Mouse (Mus musculus) forebrain, embryonic 15.5 days (tissue): ENCODE results near the gene Fyn. TPM values are rescaled to one million over a fixed set of nuclear protein-coding genes. Genes with fewer than 3 reads are reported as not detected.

Experiments used
- ATAC-seq: fragments of 200-750 bp; cut with Nextera tagmentation; replicated peaks from 2 replicates; pipeline ENCODE4 v1.8.0; 2017; ENCODE audit warnings: mild to moderate bottlenecking, moderate TSS enrichment, moderate library complexity
- H3K27ac ChIP-seq: fragments of 300-500 bp; sonication (generic); replicated peaks from 2 replicates; pipeline ENCODE4 v1.5.1; 2015; ENCODE audit warnings: mild to moderate bottlenecking, inconsistent platforms
- H3K27me3 ChIP-seq: fragments of 300-500 bp; sonication (generic); 2 replicates; pipeline ENCODE4 v1.6.1; 2015; ENCODE audit warnings: inconsistent platforms
- H3K36me3 ChIP-seq: fragments of 300-500 bp; sonication (generic); 2 replicates; pipeline ENCODE4 v1.6.1; 2015; ENCODE audit warnings: mild to moderate bottlenecking, inconsistent platforms
- H3K4me1 ChIP-seq: fragments of 300-500 bp; sonication (generic); 2 replicates; pipeline ENCODE4 v1.6.1; 2015; ENCODE audit warnings: inconsistent platforms
- H3K4me2 ChIP-seq: fragments of 300-500 bp; sonication (generic); replicated peaks from 2 replicates; pipeline ENCODE4 v1.6.1; 2015; ENCODE audit warnings: mild to moderate bottlenecking, inconsistent platforms
- H3K4me3 ChIP-seq: fragments of 300-500 bp; sonication (generic); 2 replicates; pipeline ENCODE4 v1.5.1; 2015; ENCODE audit warnings: mild to moderate bottlenecking, inconsistent platforms
- H3K9ac ChIP-seq: fragments of 300-500 bp; sonication (generic); replicated peaks from 2 replicates; pipeline ENCODE4 v1.6.1; 2015; ENCODE audit warnings: mild to moderate bottlenecking, inconsistent platforms
- H3K9me3 ChIP-seq: fragments of 300-500 bp; sonication (generic); 2 replicates; pipeline ENCODE4 v1.6.1; 2016; ENCODE audit warnings: inconsistent platforms
- WGBS: fragments of 180-500 bp; shearing (Covaris S2); methylation state at CpG from one replicate; pipeline ENCODE4 v1.1.7; 2015; ENCODE audit warnings: mixed read lengths; 5-methylcytosine and 5-hydroxymethylcytosine counted together
- polyA plus RNA-seq: library from polyadenylated mRNA; unstranded; fragments of >200 nt; fragmentation: Nextera tagmentation; extraction: Ambion mirVana; gene quantifications from 2 replicates; pipeline ENCODE4 v1.2.1, GENCODE M21; 2015

Fyn gene
- polyA plus RNA-seq, 1 experiment from 2014 or later: 79.3 TPM

DNA sequence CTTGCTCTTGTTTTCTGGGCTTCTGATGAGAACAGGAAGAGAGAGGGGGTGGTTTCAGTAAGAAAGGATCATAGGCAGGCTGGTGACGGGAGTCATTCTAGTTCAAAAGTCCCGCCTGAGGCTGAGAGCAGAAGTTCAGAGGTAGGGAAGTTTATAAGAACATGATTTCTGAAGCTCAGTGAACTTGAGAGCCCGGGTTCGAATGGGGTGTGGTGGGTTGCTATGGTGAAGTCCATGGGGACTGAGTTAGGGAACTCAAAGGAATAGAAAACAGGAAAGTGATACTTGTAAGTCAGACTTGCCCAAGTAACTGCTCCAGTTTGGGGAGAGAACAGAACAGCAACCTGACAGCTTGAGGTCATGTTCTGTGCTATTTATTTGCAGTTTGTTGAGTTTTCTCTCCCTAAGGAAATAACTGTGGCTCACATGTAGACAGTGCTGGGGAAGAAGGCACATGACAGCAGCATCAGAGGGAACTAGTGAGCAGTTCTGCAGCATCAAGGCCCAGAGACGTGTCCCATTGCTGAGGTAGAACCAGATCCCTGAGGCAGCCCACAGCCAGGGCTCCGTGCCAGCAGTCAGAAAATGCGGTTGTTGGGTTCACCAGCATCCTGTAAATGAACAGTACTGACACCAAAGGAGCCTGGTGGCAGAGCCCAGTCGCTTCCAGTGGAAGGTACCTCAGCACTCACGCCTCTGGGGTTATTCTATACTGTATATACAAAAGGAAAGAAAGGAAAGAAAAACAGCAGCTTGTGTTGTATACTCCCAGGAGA, 52.4 kb downstream of the Fyn start:
- no peak overlapping the region for H3K9ac ChIP-seq
- peaks cover 48% of the 10 kb centered on the region for H3K4me1 ChIP-seq
- H3K27ac ChIP-seq: peak overlapping the region; percentile 32; the same call in 1 of the 2 replicates
- H3K9me3 ChIP-seq: no peaks in the 10 kb centered on the region
- no peaks in the 10 kb centered on the region for H3K27me3 ChIP-seq
- no peak; the same call in 1 of the 2 replicates for ATAC-seq
- 0 out of 2 replicates have a peak, but pooled peaks cover 4% of the 10 kb centered on the region for H3K36me3 ChIP-seq
- no peak overlapping the region for H3K4me2 ChIP-seq
- 56% methylated on average over 9 of the region's 9 CpGs for WGBS
- no peak overlapping the region for H3K4me3 ChIP-seq

DNA sequence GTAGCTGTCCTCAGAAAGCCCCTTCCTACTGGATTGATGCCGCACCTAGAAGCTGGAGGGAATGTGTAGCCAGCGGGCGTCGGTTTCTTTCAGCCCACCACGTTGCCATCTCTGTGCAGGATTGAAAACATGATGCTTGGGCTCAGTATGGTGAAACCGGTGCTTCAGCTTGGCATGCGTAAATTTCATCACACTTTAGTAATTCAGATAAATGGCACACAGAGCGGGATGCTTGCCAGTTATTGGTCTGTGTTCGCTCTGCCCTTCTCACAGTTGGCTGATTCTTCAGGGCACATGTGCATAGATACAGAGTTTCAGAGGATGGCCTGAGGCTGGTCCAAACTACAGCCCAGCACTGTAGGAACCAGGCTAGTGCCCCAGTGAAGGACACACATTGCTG, 53.1 kb downstream of the Fyn start:
- Histone ChIP-seq H3K4me2 (no peak overlapping the region), H3K9ac (no peak overlapping the region), H3K4me3 (no peak overlapping the region), H3K27me3 (no peaks in the 10 kb centered on the region), H3K27ac (peak overlapping the region; percentile 12), H3K4me1 (peaks cover 48% of the 10 kb centered on the region), H3K36me3 (0 out of 2 replicates have a peak, but pooled peaks cover 4% of the 10 kb centered on the region), H3K9me3 (no peaks in the 10 kb centered on the region)
- WGBS: 56% methylated on average over 9 of the region's 9 CpGs
- ATAC-seq: no peak

DNA sequence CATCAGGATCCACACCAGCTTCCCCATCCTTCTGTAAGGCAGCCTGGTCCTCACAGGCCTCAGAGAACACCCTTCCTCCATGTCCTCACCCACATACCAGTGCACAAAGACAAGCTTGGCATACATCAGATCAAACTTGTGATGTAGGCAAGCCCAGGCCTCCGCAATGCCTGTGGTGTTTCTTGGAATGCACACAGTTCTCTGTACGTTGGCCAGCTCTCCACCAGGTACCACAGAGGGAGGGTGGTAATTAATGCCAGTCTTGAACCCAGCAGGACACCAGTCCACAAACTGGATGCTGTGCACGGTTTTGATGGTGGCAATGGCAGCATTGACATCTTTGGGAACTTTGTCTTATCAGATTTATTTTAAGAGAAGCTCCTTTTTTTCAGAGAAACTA, 56.0 kb downstream of the Fyn start:
- 82% methylated on average over 3 of the region's 3 CpGs for WGBS
- H3K27me3 ChIP-seq: no peaks in the 10 kb centered on the region
- no peak for ATAC-seq
- no peak overlapping the region for H3K9ac ChIP-seq
- H3K4me2 ChIP-seq: no peak overlapping the region
- no peak overlapping the region for H3K4me3 ChIP-seq
- no peak overlapping the region for H3K27ac ChIP-seq
- H3K9me3 ChIP-seq: no peaks in the 10 kb centered on the region
- H3K36me3 ChIP-seq: 0 out of 2 replicates have a peak, but pooled peaks cover 4% of the 10 kb centered on the region
- peaks cover 45% of the 10 kb centered on the region for H3K4me1 ChIP-seq

DNA sequence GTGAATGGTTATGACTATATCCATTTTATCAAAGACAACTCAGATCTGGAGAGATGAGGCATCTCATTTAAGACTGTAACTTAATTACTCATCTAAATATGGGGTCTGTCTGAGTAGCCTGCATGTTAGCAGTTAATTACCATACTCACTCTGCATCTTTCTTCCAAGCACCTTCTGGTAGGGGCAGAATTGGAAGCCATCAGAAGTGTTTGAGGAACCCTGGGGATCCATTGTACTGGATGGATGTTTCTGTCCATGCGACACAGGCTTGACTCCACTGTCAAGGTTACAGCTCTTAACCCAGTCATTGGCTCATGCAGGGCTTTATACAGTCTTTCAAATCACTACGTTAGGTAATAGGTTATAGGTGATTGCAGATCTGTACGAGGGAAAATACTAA, 57.4 kb downstream of the Fyn start:
- no peak overlapping the region for H3K4me2 ChIP-seq
- H3K4me1 ChIP-seq: peaks cover 42% of the 10 kb centered on the region
- no peak for ATAC-seq
- H3K4me3 ChIP-seq: no peak overlapping the region
- 0 out of 2 replicates have a peak overlapping the region, but pooled peaks have one; percentile 59 for H3K27ac ChIP-seq
- 84% methylated on average over 3 of the region's 3 CpGs for WGBS
- no peaks in the 10 kb centered on the region for H3K27me3 ChIP-seq
- H3K9ac ChIP-seq: no peak overlapping the region
- H3K36me3 ChIP-seq: 0 out of 2 replicates have a peak, but pooled peaks cover 4% of the 10 kb centered on the region
- H3K9me3 ChIP-seq: no peaks in the 10 kb centered on the region

DNA sequence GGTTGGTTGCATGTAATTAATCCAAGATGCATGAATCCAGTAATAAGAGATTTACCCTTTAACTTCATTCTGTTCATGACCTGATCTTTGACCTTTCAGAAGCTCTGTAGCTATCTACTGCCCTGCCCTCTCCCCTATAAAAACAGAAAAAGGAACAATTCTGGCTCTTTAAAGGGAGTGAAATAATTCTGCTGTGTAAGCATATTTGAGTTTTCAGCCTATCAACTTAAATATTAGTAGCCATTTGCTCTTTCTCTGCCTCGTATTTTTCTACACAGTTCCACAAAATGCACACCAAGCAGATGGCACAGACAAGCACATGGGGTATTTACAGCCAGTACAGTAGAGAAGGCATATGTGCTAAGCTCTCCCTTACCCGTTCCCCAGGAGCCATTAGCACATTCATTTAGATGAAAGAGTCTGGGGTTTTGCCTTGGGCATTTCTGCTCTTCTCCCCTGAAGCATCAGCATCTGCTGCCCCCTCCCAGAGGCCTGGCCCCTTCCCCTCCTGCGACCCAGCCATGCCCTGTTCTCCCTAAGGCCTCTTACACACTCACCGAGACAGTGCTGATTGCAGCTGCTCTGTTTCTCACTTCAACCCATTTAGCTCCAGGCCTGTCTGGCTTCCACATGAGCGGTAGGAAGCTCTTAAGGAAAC, 58.3 kb downstream of the Fyn start:
- ATAC-seq: peak; percentile 86
- Histone ChIP-seq H3K27me3 (no peaks in the 10 kb centered on the region), H3K9me3 (no peaks in the 10 kb centered on the region), H3K9ac (no peak overlapping the region), H3K4me3 (no peak overlapping the region), H3K27ac (peak overlapping the region; percentile 59), H3K4me2 (no peak overlapping the region), H3K4me1 (peaks cover 33% of the 10 kb centered on the region), H3K36me3 (0 out of 2 replicates have a peak, but pooled peaks cover 4% of the 10 kb centered on the region)
- 32% methylated on average over 5 of the region's 5 CpGs for WGBS

DNA sequence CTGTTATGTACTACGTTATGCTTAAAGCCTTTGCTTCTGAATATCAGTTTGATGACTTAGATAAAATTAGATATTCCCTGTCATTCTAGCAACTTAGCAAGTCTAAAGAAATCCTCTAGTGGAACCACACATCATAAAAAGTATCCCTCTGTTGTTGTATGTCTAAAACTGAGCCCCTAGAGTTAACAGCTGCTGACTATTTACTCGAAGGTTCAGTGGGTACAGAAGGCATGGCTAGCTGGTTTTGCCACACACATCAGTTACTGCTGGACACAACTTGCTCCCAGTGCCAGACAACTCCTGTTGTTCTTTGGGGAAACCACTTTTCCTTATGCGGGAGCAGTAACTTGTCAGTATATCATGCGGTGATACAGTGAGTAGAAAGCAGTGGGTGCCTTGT, 61.0 kb downstream of the Fyn start:
- Histone ChIP-seq H3K27ac (no peak overlapping the region), H3K4me3 (no peak overlapping the region), H3K4me2 (no peak overlapping the region), H3K27me3 (no peaks in the 10 kb centered on the region), H3K9me3 (no peaks in the 10 kb centered on the region), H3K4me1 (peaks cover 38% of the 10 kb centered on the region), H3K36me3 (0 out of 2 replicates have a peak, but pooled peaks cover 4% of the 10 kb centered on the region), H3K9ac (no peak overlapping the region)
- no peak for ATAC-seq
- 85% methylated on average over 4 of the region's 4 CpGs for WGBS

DNA sequence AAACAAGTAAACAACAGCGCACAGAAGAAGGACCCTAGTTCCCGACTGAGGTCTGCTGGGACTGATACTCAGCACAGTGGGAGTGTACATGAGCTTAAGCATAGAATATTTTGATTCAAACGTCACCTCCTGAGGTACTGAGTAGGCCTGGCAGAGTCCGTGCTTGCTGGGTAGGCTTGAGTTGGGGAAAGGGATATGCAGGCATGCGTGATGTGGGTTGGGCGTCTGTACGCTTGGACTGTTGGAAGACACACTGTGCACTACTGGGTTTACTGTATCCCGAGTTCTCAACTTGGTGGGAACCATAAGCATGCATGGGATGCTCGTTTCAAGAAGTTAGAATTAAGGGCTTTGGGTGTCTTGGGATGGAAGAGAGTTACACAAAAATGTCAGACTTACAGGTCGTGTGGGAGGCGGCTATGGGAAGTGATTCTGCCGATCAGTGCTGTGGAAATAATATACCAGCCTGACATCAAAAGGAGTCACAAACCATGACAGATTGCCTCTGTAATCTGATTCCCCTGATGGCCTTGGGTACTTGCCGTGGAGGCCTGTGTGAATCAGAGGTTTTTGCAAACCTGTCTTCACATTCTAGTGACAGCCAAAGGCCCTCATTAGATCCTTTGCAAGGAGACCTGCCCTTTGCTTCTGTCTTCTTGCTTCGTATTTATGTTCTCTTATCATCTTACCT, 61.6 kb downstream of the Fyn start:
- Histone ChIP-seq H3K4me3 (no peak overlapping the region), H3K36me3 (0 out of 2 replicates have a peak, but pooled peaks cover 4% of the 10 kb centered on the region), H3K9me3 (no peaks in the 10 kb centered on the region), H3K4me2 (no peak overlapping the region), H3K4me1 (peaks cover 44% of the 10 kb centered on the region), H3K27ac (no peak overlapping the region), H3K9ac (no peak overlapping the region), H3K27me3 (no peaks in the 10 kb centered on the region)
- ATAC-seq: no peak
- WGBS: 69% methylated on average over 14 of the region's 14 CpGs

DNA sequence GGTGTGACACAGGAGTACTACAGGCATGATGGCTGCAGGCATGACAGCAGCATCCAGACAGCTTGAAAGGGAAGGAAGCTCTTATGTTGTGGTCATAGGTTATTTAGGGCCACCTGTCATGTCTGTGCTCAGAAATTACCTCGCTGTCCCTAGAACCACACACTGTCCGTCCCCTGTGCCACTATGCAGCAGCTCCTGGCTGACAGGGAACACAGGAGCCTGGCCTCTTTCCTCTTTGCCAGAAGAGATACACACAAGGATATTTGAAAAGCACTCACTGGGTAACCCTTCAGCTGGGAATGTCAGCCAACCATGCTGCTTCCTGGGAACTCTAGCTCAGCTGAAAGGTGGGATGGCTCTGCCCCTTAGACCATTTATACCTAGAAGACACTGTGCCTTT, 62.6 kb downstream of the Fyn start:
- no peak overlapping the region for H3K27ac ChIP-seq
- no peaks in the 10 kb centered on the region for H3K9me3 ChIP-seq
- no peak for ATAC-seq
- 81% methylated on average over 2 of the region's 2 CpGs for WGBS
- no peak overlapping the region for H3K4me3 ChIP-seq
- H3K4me2 ChIP-seq: no peak overlapping the region
- no peaks in the 10 kb centered on the region for H3K27me3 ChIP-seq
- H3K4me1 ChIP-seq: peaks cover 42% of the 10 kb centered on the region
- H3K36me3 ChIP-seq: no peaks in the 10 kb centered on the region
- H3K9ac ChIP-seq: no peak overlapping the region

DNA sequence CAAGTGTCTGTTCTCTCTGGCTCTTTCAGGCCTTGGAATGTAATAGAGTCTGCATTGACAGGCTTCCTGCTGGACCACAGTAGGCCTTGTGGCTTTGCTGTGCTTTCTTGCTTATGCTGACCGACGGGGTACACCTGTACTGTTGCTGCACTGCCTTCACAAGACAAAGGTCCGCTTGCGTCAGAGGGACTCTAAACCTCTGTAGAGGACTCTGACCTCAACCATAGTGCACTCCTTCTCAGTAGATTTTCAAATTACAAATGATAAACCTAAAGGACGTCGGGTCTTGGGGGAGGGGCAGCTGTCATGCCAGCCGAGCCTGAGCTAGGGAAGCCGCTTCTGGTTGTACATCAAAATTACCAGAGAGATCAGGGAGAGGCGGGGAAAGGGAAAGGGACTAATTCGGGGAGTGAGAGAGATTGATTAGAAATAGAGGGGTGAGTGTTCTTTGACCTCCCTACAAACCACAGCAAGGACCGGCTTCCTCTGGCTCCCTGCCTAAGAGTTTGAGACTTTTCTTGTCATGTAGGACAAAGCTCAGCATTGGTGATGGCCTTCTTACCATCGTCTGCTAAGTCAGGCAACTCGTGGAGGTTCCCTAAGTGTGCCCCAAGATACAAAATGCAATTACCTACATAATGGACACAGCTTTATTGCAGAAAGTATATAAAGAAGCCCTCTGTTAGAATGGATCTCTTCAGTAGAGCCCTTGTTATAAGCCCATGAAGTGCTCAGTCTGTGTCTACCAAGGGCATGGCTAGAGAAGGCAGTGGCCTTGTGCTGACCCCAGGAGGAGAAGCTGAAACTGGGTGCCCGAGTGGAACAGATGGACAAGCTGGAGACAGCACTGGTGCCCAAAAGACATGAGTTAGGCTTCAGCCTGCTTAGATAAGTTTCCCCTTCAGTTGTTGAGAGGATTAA, 64.3 kb downstream of the Fyn start:
- no peak overlapping the region for H3K27ac ChIP-seq

DNA sequence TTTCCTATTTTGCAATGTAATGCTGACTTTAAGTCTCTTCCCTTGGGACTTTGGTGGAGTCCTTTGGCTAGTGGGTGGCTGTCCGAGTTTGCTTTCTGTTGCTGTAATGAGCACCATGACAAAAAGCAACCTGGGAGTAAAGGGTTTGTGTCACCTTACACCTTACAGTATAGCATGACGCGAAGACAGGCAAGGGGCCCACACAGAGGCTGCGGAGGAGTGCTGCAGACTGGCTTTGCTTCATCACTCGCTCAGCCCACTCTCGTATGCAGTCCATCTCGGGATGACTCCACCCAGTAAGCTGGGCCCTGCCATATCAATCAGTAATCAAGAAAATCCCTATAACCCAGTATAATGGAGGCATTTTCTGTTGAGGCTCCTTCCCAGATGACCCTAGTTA, 65.2 kb downstream of the Fyn start:
- Histone ChIP-seq H3K4me3 (no peak overlapping the region), H3K4me1 (peaks cover 36% of the 10 kb centered on the region), H3K4me2 (no peak overlapping the region), H3K36me3 (no peaks in the 10 kb centered on the region), H3K9me3 (no peaks in the 10 kb centered on the region), H3K9ac (no peak overlapping the region), H3K27ac (no peak overlapping the region), H3K27me3 (no peaks in the 10 kb centered on the region)
- WGBS: 93% methylated on average over 7 of the region's 7 CpGs
- ATAC-seq: no peak

More for the DNA sequence above, 64.3 kb downstream of the Fyn start:
- Histone ChIP-seq H3K36me3 (no peaks in the 10 kb centered on the region), H3K4me2 (no peak overlapping the region), H3K27me3 (no peaks in the 10 kb centered on the region), H3K9me3 (no peaks in the 10 kb centered on the region), H3K9ac (no peak overlapping the region), H3K4me1 (peaks cover 28% of the 10 kb centered on the region), H3K4me3 (no peak overlapping the region)
- ATAC-seq: no peak
- 84% methylated on average over 14 of the region's 14 CpGs for WGBS

DNA sequence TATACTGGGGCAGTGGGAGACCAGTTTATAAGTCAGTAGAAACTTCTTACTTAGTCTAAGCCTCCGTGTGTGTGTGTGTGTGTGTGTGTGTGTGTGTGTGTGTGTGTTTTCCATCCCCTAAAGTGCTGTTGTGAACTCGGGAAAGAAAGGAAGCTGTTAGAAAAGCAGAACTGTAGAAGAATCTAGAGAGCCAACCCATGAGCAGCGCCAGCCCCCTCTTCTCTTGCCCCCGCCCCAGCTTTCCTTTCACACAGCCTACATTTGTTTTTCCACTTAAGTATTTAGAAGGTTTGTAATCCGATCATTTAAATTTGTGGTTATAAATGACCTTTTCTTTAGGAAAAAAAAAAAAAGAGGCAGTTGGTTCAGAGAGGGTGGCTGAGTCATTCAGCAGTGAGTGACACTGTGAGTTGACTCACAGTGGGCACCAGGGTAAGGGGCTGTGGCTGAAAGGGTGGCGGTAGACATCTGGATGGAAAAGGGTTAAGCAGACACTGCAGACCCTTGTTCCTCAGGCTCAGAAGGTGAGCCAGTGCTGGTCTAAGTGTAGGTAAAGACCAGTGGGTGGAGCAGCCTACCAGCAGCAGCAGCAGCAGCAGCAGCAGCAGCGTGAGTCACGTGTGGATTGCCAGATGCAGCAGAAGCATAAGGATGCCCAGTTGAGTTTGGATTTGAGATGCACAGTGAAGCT, 66.2 kb downstream of the Fyn start:
- Histone ChIP-seq H3K4me2 (no peak overlapping the region), H3K4me1 (peaks cover 43% of the 10 kb centered on the region), H3K4me3 (no peak overlapping the region), H3K36me3 (no peaks in the 10 kb centered on the region), H3K27ac (no peak overlapping the region), H3K9ac (no peak overlapping the region), H3K9me3 (no peaks in the 10 kb centered on the region), H3K27me3 (no peaks in the 10 kb centered on the region)
- WGBS: 47% methylated on average over 8 of the region's 8 CpGs
- ATAC-seq: no peak
